Mouse (Mus musculus) G1E (cell line): ENCODE data around the gene Hsp90ab1. TPM values are rescaled to one million over a fixed set of nuclear protein-coding genes. Genes with fewer than 3 reads are reported as not detected.

Experiments
- ATAC-seq: 2 replicates; pipeline ENCODE4 v1.8.0; 2016; ENCODE audit warnings: mild to moderate bottlenecking; ENCODE audit not compliant: insufficient number of reproducible peaks, poor library complexity, low FRiP score, severe bottlenecking; ENCODE audit errors: extremely low read depth
- DNase-seq: peaks from one replicate; pipeline ENCODE4 v3.0.0; 2012; ENCODE audit warnings: low spot score
- H3K27me3 ChIP-seq: 2 replicates; pipeline ENCODE4 v1.6.1; 2012; ENCODE audit warnings: mild to moderate bottlenecking, low read length, inconsistent platforms; ENCODE audit not compliant: insufficient read depth
- H3K36me3 ChIP-seq: replicated peaks from 2 replicates; pipeline ENCODE3; 2012; ENCODE audit warnings: mild to moderate bottlenecking, inconsistent platforms
- H3K4me1 ChIP-seq: 2 replicates; pipeline ENCODE4 v1.6.1; 2012; ENCODE audit warnings: low read depth, low read length, inconsistent platforms, mixed read lengths; ENCODE audit not compliant: insufficient read depth
- H3K4me3 ChIP-seq: 2 replicates; pipeline ENCODE4 v1.5.1; 2012; ENCODE audit warnings: low read depth, mild to moderate bottlenecking, inconsistent platforms, low read length, moderate library complexity, mixed read lengths
- H3K9me3 ChIP-seq: replicated peaks from 2 replicates; pipeline ENCODE4 v1.6.1; 2012; ENCODE audit warnings: inconsistent platforms
- CTCF ChIP-seq: IDR thresholded peaks from 2 replicates; pipeline ENCODE4 v1.5.1; 2012; ENCODE audit warnings: low read depth, low read length, inconsistent platforms, mixed read lengths
- GATA1 ChIP-seq: IDR thresholded peaks from 2 replicates; pipeline ENCODE4 v1.6.1; 2012; ENCODE audit warnings: borderline replicate concordance, low read length, inconsistent platforms, mixed read lengths
- GATA2 ChIP-seq: IDR thresholded peaks from 2 replicates; pipeline ENCODE4 v1.6.1; 2012; ENCODE audit warnings: low read depth, low read length, inconsistent platforms, borderline replicate concordance
- POLR2AphosphoS5 ChIP-seq: IDR thresholded peaks from 2 replicates; pipeline ENCODE4 v1.6.1; 2012; ENCODE audit warnings: low read depth, low read length, inconsistent platforms; ENCODE audit not compliant: insufficient replicate concordance
- TAL1 ChIP-seq: conservative IDR thresholded peaks from 2 replicates; pipeline ENCODE4 v1.6.1; 2012; ENCODE audit warnings: low read depth, low read length, inconsistent platforms, mixed read lengths
- polyA plus RNA-seq: library from polyadenylated mRNA; stranded (reverse); fragments of >175 nt; gene quantifications from 2 replicates; pipeline ENCODE4 v1.2.3, GENCODE M21; 2012
- total RNA-seq, 2 experiments: library from RNA; stranded (forward) in 1 of 2; stranded (reverse) in 1 of 2; fragments of 200-1000 nt in 1 of 2; fragments of >200 nt in 1 of 2; fragmentation: Nextera tagmentation in 1 of 2; gene quantifications; 2 replicates each; pipeline ENCODE4 v1.2.3; 2014 to 2017

Gene Hsp90ab1
- total and polyA plus RNA-seq, 3 experiments: 1,104 to 1,547 (median 1,427) TPM

DNA sequence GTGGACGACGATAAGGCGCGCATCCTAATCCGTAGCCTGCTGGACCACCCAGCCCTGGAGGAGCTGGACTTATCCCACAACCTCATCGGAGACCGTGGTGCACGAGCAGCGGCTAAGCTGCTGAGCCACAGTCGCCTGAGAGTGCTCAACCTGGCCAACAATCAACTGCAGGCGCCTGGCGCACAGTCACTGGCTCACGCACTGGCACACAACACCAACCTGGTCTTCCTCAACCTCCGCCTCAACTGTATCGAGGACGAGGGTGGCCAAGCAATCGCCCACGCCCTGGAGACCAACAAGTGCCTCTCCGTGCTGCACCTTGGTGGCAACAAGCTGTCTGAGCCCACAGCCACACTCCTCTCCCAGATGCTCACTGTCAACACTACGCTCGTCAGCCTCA lies 33.4 kb downstream of the Hsp90ab1 start:
- no peak for TF ChIP-seq POLR2AphosphoS5
- TF ChIP-seq GATA1: no peak
- TF ChIP-seq CTCF: no peak
- TF ChIP-seq GATA2: no peak
- TF ChIP-seq TAL1: no peak
- peaks cover 47% of the 10 kb centered on the region for H3K27me3 ChIP-seq
- no peak for DNase-seq

DNA sequence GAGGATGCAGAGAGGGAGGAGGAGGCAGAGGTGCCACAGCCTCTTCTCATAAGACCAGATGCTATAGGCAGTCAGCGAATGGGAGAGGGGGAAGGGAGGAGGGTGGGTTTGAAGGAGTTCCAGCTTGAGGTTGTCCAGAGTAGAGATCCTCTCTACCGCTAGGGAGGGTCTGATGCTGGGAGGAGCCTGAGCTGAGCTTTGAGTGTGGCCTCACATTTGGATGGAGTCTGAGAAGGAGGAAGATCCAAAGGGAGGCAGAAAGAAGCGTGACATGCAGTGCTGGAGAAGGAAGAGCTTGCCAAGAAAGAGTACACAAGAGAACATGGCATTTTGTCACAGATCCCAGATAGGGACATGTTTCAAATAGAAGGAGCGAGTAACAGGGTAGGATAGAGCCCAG lies 34.7 kb downstream of the Hsp90ab1 start:
- ATAC-seq: no peak
- Histone ChIP-seq H3K9me3 (no peaks in the 10 kb centered on the region), H3K27me3 (peaks cover 37% of the 10 kb centered on the region), H3K36me3 (no peaks in the 10 kb centered on the region), H3K4me3 (no peak overlapping the region), H3K4me1 (no peaks in the 10 kb centered on the region)
- DNase-seq: no peak
- TF ChIP-seq GATA2: no peak
- no peak for TF ChIP-seq GATA1
- no peak for TF ChIP-seq POLR2AphosphoS5
- TF ChIP-seq CTCF: no peak
- no peak for TF ChIP-seq TAL1

More for the DNA sequence above, 33.4 kb downstream of the Hsp90ab1 start:
- no peaks in the 10 kb centered on the region for H3K36me3 ChIP-seq
- no peaks in the 10 kb centered on the region for H3K4me1 ChIP-seq
- H3K9me3 ChIP-seq: no peaks in the 10 kb centered on the region
- ATAC-seq: no peak
- no peak overlapping the region for H3K4me3 ChIP-seq

DNA sequence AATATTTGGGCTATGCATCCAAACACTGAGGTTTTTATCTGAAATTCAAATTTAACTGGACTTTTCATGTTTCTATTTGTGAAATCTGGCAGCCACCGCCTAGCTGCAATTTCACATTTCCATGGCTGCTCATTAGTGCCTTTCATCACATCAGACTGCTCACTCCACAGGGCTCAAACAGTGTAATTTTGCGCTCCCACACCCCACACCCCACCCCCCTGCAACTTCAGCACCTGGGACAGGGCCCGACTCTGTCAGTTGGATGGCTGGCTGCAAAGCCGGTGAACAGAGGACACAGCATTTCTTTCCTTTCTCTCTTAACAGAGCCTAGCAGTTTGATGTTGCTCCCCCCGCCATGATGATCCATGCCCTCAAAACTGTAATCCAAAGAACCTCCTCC lies 36.8 kb downstream of the Hsp90ab1 start:
- ATAC-seq (no peak), DNase-seq (peak; percentile 39)

DNA sequence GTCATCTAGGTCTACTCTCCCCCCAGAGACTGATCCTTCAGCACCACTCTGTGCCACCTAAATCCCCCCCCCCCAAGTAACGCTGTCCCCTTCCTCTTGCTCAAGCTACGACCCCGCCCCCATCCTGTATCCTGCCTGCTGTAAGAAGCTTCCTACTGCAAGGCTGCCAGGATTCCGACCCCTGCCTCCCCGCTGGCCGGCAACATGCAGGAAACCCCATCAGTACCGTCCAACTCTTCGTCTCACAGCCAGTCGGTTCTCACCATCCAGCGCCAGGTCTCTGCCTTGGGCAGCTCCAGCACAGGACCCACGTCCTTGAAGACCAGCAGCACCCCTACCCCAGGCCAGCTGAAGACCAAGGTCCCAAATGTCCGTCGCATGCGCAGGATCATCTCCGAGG lies 40.2 kb downstream of the Hsp90ab1 start:
- Histone ChIP-seq H3K27me3 (peaks cover 44% of the 10 kb centered on the region), H3K36me3 (no peaks in the 10 kb centered on the region), H3K9me3 (no peaks in the 10 kb centered on the region), H3K4me3 (no peak overlapping the region), H3K4me1 (no peaks in the 10 kb centered on the region)
- no peak for DNase-seq
- ATAC-seq: no peak
- no peak for TF ChIP-seq GATA2
- TF ChIP-seq CTCF: no peak
- no peak for TF ChIP-seq GATA1
- TF ChIP-seq TAL1: no peak
- TF ChIP-seq POLR2AphosphoS5: no peak

More for the DNA sequence above, 36.8 kb downstream of the Hsp90ab1 start:
- Histone ChIP-seq H3K36me3 (no peaks in the 10 kb centered on the region), H3K27me3 (peaks cover 42% of the 10 kb centered on the region), H3K4me3 (no peak overlapping the region), H3K9me3 (no peaks in the 10 kb centered on the region), H3K4me1 (no peaks in the 10 kb centered on the region)
- TF ChIP-seq GATA2 (no peak), GATA1 (no peak), POLR2AphosphoS5 (no peak)

DNA sequence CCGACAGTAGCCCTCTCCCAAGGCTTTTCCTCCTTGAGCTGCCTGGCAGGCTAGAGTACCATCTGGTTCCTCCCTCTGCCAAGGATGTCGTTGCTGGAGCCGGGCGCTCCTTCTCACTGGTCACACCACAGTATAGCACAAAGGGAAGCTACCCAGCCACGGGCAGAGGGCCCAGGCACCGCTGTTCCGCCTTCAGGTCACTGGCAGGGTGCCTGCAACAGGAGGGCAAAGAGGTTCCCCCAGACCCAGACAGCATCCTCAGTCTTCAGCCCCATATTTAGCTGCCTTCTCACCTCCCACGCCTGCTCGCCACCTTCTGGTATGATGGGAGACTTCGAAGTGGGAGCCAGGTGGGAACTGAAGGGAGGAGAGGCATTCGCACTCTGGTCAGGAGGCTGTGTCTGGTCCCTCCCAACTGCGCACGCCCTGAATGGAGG lies 42.7 kb downstream of the Hsp90ab1 start:
- H3K4me1 ChIP-seq: no peaks in the 10 kb centered on the region
- TF ChIP-seq TAL1 (no peak), CTCF (no peak), GATA1 (no peak), GATA2 (no peak), POLR2AphosphoS5 (no peak)
- DNase-seq (no peak), ATAC-seq (no peak)
- H3K27me3 ChIP-seq: peaks cover 42% of the 10 kb centered on the region
- no peaks in the 10 kb centered on the region for H3K9me3 ChIP-seq
- H3K36me3 ChIP-seq: no peaks in the 10 kb centered on the region
- no peak overlapping the region for H3K4me3 ChIP-seq

DNA sequence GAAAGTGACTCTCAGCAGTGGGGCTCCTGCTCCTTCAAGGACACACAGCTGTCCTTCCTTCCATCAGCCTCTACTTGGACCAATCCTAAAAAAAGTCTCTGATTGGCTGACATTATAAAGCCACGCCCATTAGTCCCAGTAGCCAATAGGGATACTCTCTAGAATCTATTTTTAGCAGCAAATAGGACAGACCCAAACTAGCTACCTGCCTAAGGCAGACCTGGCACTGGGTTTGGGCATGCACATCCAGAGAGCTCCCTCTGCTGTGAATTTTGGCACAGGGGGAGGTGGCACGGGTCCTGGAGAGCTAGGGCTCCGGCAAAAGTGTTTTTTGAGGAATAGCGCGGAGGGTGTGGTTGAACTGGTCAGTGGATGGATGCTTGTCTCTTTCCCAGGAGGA lies 46.5 kb downstream of the Hsp90ab1 start:
- H3K27me3 ChIP-seq: peaks cover 40% of the 10 kb centered on the region
- H3K4me3 ChIP-seq: no peak overlapping the region
- TF ChIP-seq GATA1 (no peak), GATA2 (no peak), TAL1 (no peak), POLR2AphosphoS5 (no peak), CTCF (no peak)
- DNase-seq (no peak), ATAC-seq (no peak)
- no peaks in the 10 kb centered on the region for H3K9me3 ChIP-seq
- no peaks in the 10 kb centered on the region for H3K4me1 ChIP-seq
- H3K36me3 ChIP-seq: peaks cover under 1% of the 10 kb centered on the region
